Comparison of ENCODE assay signal across 8 mouse cellular contexts in genomic region chr5:31192045-31192938, GRCm38 (mm10). TPM values are rescaled to one million over a fixed set of nuclear protein-coding genes. Genes with fewer than 3 reads are reported as not detected.
DNase-seq lines count a peak whose midpoint lies in the region; ATAC-seq and TF ChIP-seq lines count a peak whose summit lies in the region.

No protein-coding gene starts in this region.

- H3K9ac ChIP-seq in heart, adult 2 months (ENCODE audit: low read depth, low read length) = peak overlapping the region; percentile 78
- H3K9ac ChIP-seq in MEL (ENCODE audit: control insufficient read depth, low read depth, low read length, poor library complexity, severe bottlenecking) = peak overlapping the region; percentile 83
- H3K9ac ChIP-seq in forebrain, embryonic 12.5 days = peak overlapping the region; percentile 92
- peak overlapping the region; percentile 74 for H3K9ac ChIP-seq in midbrain, postnatal 0 days (replicated peaks; ENCODE audit: low read length, poor library complexity, severe bottlenecking)

- no peak for TF ChIP-seq POLR2A in heart, adult 2 months (IDR thresholded peaks at IDR 0.05; ENCODE audit: insufficient read depth, low read depth, low read length)
- no peak for TF ChIP-seq POLR2A in MEL (IDR thresholded peaks at IDR 0.05; ENCODE audit: control insufficient read depth in 1 of 2, insufficient read depth in 1 of 2, low read depth in 1 of 2, low read length in 2 of 2, poor library complexity in 1 of 2)

- no peaks in the 10 kb centered on the region for H3K27me3 ChIP-seq in heart, adult 2 months (ENCODE audit: control insufficient read depth, insufficient read depth, low read length)
- H3K27me3 ChIP-seq in MEL (ENCODE audit: control insufficient read depth in 1 of 2, insufficient read depth in 2 of 2, low read length in 2 of 2) = no peaks in the 10 kb centered on the region
- H3K27me3 ChIP-seq in forebrain, embryonic 12.5 days = no peaks in the 10 kb centered on the region
- no peaks in the 10 kb centered on the region for H3K27me3 ChIP-seq in midbrain, postnatal 0 days (ENCODE audit: insufficient read depth, low read length)

- peaks cover 2% of the 10 kb centered on the region for H3K4me1 ChIP-seq in heart, adult 2 months (ENCODE audit: control insufficient read depth, insufficient read depth, low read length)
- peaks cover 0 to 9% of the 10 kb centered on the region in 2 experiments; a peak in 1 of 4 replicates for H3K4me1 ChIP-seq in MEL (ENCODE audit: control insufficient read depth in 1 of 2, insufficient read depth in 2 of 2, low read length in 2 of 2)
- peaks cover 25% of the 10 kb centered on the region for H3K4me1 ChIP-seq in forebrain, embryonic 12.5 days
- H3K4me1 ChIP-seq in midbrain, postnatal 0 days (ENCODE audit: insufficient read depth, low read length) = no peaks in the 10 kb centered on the region

- H3K9me3 ChIP-seq in MEL (replicated peaks; ENCODE audit: insufficient read depth, low read length) = no peaks in the 10 kb centered on the region
- no peaks in the 10 kb centered on the region for H3K9me3 ChIP-seq in forebrain, embryonic 12.5 days
- no peaks in the 10 kb centered on the region for H3K9me3 ChIP-seq in midbrain, postnatal 0 days (ENCODE audit: low read length)

- H3K4me3 ChIP-seq in heart, adult 2 months = peak overlapping the region; percentile 92
- peak overlapping the region; percentile 65 to 82 for H3K4me3 ChIP-seq in MEL (ENCODE audit: control insufficient read depth in 1 of 2, insufficient read depth in 1 of 2, low read depth in 2 of 2, low read length in 2 of 2)
- H3K4me3 ChIP-seq in forebrain, embryonic 12.5 days (replicated peaks) = peak overlapping the region; percentile 88
- H3K4me3 ChIP-seq in midbrain, postnatal 0 days (ENCODE audit: low read depth, low read length) = peak overlapping the region; percentile 66

- 8% methylated on average over 42 of the region's 42 CpGs for WGBS in heart, adult 2 months
- 17% methylated on average over 42 of the region's 42 CpGs for WGBS in forebrain, embryonic 12.5 days
- 6% methylated on average over 42 of the region's 42 CpGs for WGBS in large intestine, adult 2 months
- 15% methylated on average over 42 of the region's 42 CpGs for WGBS in midbrain, postnatal 0 days

- TF ChIP-seq EP300 in heart, adult 2 months (IDR thresholded peaks at IDR 0.05; ENCODE audit: insufficient read depth, low read depth, low read length) = no peak
- no peak for TF ChIP-seq EP300 in MEL (IDR thresholded peaks at IDR 0.05; ENCODE audit: low read depth in 1 of 2, low read length in 2 of 2)

- no peak for DNase-seq in heart, adult 2 months
- no peak for DNase-seq in heart, postnatal 10 days
- DNase-seq in MEL (ENCODE audit: low read depth, low spot score) = no peak
- peak; percentile 76 for DNase-seq in large intestine, adult 2 months (ENCODE audit: low read depth, low spot score)
- DNase-seq in midbrain, postnatal 0 days (ENCODE audit: low spot score) = peak; percentile 70
- no peak for DNase-seq in Muller cell, postnatal 12 days (ENCODE audit: inconsistent ontology term)
- no peak for DNase-seq in right cerebral cortex, postnatal 25 days

- intact Hi-C loops in heart, adult 2 months (cut with DNase I) = no loop called here
- intact Hi-C loops in heart, postnatal 10 days (cut with DNase I) = no loop called here

- peaks cover 6% of the 10 kb centered on the region for H3K36me3 ChIP-seq in heart, adult 2 months (ENCODE audit: control insufficient read depth, insufficient read depth, low read length)
- peaks cover 6 to 16% of the 10 kb centered on the region in 2 experiments for H3K36me3 ChIP-seq in MEL (ENCODE audit: control insufficient read depth in 1 of 2, insufficient read depth in 2 of 2, low read length in 2 of 2)
- H3K36me3 ChIP-seq in forebrain, embryonic 12.5 days (replicated peaks) = peaks cover 65% of the 10 kb centered on the region
- peaks cover 58% of the 10 kb centered on the region for H3K36me3 ChIP-seq in midbrain, postnatal 0 days (ENCODE audit: insufficient read depth, low read length)

- H3K4me2 ChIP-seq in forebrain, embryonic 12.5 days = peak overlapping the region; percentile 94
- H3K4me2 ChIP-seq in midbrain, postnatal 0 days (ENCODE audit: low read depth, low read length, poor library complexity, severe bottlenecking) = peak overlapping the region; percentile 85

- no peak for TF ChIP-seq RAD21 in MEL (IDR thresholded peaks at IDR 0.05; ENCODE audit: low read depth, low read length)

- ATAC-seq in forebrain, embryonic 12.5 days (ENCODE audit: low FRiP score) = no peak; the same call in 1 of the 2 replicates
- ATAC-seq in midbrain, postnatal 0 days (ENCODE audit: low FRiP score) = peak; percentile 76

- H3K79me2 ChIP-seq in heart, adult 2 months (replicated peaks; ENCODE audit: control insufficient read depth, insufficient read depth, low read length) = no peaks in the 10 kb centered on the region
- peaks cover 24% of the 10 kb centered on the region for H3K79me2 ChIP-seq in MEL (ENCODE audit: control insufficient read depth, insufficient read depth, low read length, poor library complexity)

- no peak for TF ChIP-seq CTCF in heart, adult 2 months (IDR thresholded peaks at IDR 0.05)
- TF ChIP-seq CTCF in MEL (IDR thresholded peaks at IDR 0.05 in 2 of 3, conservative IDR thresholded peaks at IDR 0.05 in 1 of 3; ENCODE audit: control insufficient read depth in 1 of 3, insufficient read depth in 1 of 3, low read depth in 2 of 3, low read length in 3 of 3, poor library complexity in 1 of 3, severe bottlenecking in 1 of 3) = 0 out of 6 replicates have a peak, but pooled peaks of 1 of the 3 experiments have one; percentile 19
- TF ChIP-seq CTCF in midbrain, postnatal 0 days (IDR thresholded peaks at IDR 0.05) = no peak

- peak overlapping the region; percentile 84 for H3K27ac ChIP-seq in heart, adult 2 months
- H3K27ac ChIP-seq in MEL (ENCODE audit: control insufficient read depth, low read depth, low read length) = peak overlapping the region; percentile 57
- peak overlapping the region; percentile 79 for H3K27ac ChIP-seq in forebrain, embryonic 12.5 days
- peak overlapping the region; percentile 87 for H3K27ac ChIP-seq in midbrain, postnatal 0 days (ENCODE audit: low read depth, low read length)

RNA-seq across cellular contexts. Expression of gene Snx17, which starts 0.7 kb away (rescaled TPM):
- total RNA-seq in heart, adult 2 months (2021) = 10 to 100 TPM; 58.1 to 63.2 TPM
- polyA plus RNA-seq in heart, adult 2 months (2012; rRNA removed) = 66.8 and 85.1 TPM in 2 replicates
- total RNA-seq in heart, postnatal 10 days (2021) = 10 to 100 TPM; 80.0 to 80.7 TPM
- 67.3 and 85.1 TPM in 2 replicates for total RNA-seq in MEL (2012; rRNA removed)
- polyA plus RNA-seq in MEL (2012; ENCODE audit: insufficient read depth in 1 of 2, insufficient read length in 2 of 2, low read depth in 1 of 2, low replicate concordance in 2 of 2, missing spikeins in 1 of 2) = 10 to 100 TPM in 1 of 2 experiments, not detected in 1; 85.6 TPM
- polyA plus RNA-seq in forebrain, embryonic 12.5 days (2016; fragmentation: Nextera tagmentation; extraction: Ambion mirVana) = 138 and 141 TPM in 2 replicates
- polyA plus RNA-seq in large intestine, adult 2 months (2012; rRNA removed) = 73.2 and 81.2 TPM in 2 replicates
- 88.3 and 95.2 TPM in 2 replicates for total RNA-seq in midbrain, postnatal 0 days (2014; rRNA removed)
- polyA plus RNA-seq in midbrain, postnatal 0 days (2015; fragmentation: Nextera tagmentation; extraction: Ambion mirVana) = 103 and 104 TPM in 2 replicates

RNA-seq across cellular contexts. Expression of gene Eif2b4, which starts 0.9 kb away (rescaled TPM):
- total RNA-seq in heart, adult 2 months (2021) = 10 to 100 TPM; 48.0 to 50.8 TPM
- polyA plus RNA-seq in heart, adult 2 months (2012; rRNA removed) = 61.3 and 88.9 TPM in 2 replicates
- 10 to 100 TPM; 44.8 to 45.2 TPM for total RNA-seq in heart, postnatal 10 days (2021)
- 126 and 151 TPM in 2 replicates for total RNA-seq in MEL (2012; rRNA removed)
- polyA plus RNA-seq in MEL (2012; ENCODE audit: insufficient read depth in 1 of 2, insufficient read length in 2 of 2, low read depth in 1 of 2, low replicate concordance in 2 of 2, missing spikeins in 1 of 2) = 100 to 1,000 TPM in 1 of 2 experiments, not detected in 1; 282 TPM
- polyA plus RNA-seq in forebrain, embryonic 12.5 days (2016; fragmentation: Nextera tagmentation; extraction: Ambion mirVana) = 65.0 and 72.0 TPM in 2 replicates
- 51.0 and 54.4 TPM in 2 replicates for polyA plus RNA-seq in large intestine, adult 2 months (2012; rRNA removed)
- total RNA-seq in midbrain, postnatal 0 days (2014; rRNA removed) = 29.7 and 34.0 TPM in 2 replicates
- 84.3 and 93.4 TPM in 2 replicates for polyA plus RNA-seq in midbrain, postnatal 0 days (2015; fragmentation: Nextera tagmentation; extraction: Ambion mirVana)

RNA-seq across cellular contexts. Expression of gene Zfp513, which starts 9.8 kb away (rescaled TPM):
- total RNA-seq in heart, adult 2 months (2021) = 1 to 10 TPM; 6.6 to 8.1 TPM
- polyA plus RNA-seq in heart, adult 2 months (2012; rRNA removed) = 12.7 and 14.2 TPM in 2 replicates
- 10 to 100 TPM; 12.7 to 12.9 TPM for total RNA-seq in heart, postnatal 10 days (2021)
- total RNA-seq in MEL (2012; rRNA removed) = 6.0 and 7.0 TPM in 2 replicates
- 10 to 100 TPM in 1 of 2 experiments, not detected in 1; 15.2 TPM for polyA plus RNA-seq in MEL (2012; ENCODE audit: insufficient read depth in 1 of 2, insufficient read length in 2 of 2, low read depth in 1 of 2, low replicate concordance in 2 of 2, missing spikeins in 1 of 2)
- 14.3 and 17.7 TPM in 2 replicates for polyA plus RNA-seq in forebrain, embryonic 12.5 days (2016; fragmentation: Nextera tagmentation; extraction: Ambion mirVana)
- 35.0 and 46.0 TPM in 2 replicates for polyA plus RNA-seq in large intestine, adult 2 months (2012; rRNA removed)
- 6.4 and 10.9 TPM in 2 replicates for total RNA-seq in midbrain, postnatal 0 days (2014; rRNA removed)
- 11.1 and 13.0 TPM in 2 replicates for polyA plus RNA-seq in midbrain, postnatal 0 days (2015; fragmentation: Nextera tagmentation; extraction: Ambion mirVana)

RNA-seq across cellular contexts. Expression of gene Gtf3c2, which starts 12.3 kb away (rescaled TPM):
- 10 to 100 TPM; 27.4 to 32.3 TPM for total RNA-seq in heart, adult 2 months (2021)
- 34.8 and 56.2 TPM in 2 replicates for polyA plus RNA-seq in heart, adult 2 months (2012; rRNA removed)
- 10 to 100 TPM; 45.1 to 48.3 TPM for total RNA-seq in heart, postnatal 10 days (2021)
- 46.7 and 50.9 TPM in 2 replicates for total RNA-seq in MEL (2012; rRNA removed)
- polyA plus RNA-seq in MEL (2012; ENCODE audit: insufficient read depth in 1 of 2, insufficient read length in 2 of 2, low read depth in 1 of 2, low replicate concordance in 2 of 2, missing spikeins in 1 of 2) = 100 to 1,000 TPM in 1 of 2 experiments, not detected in 1; 129 TPM
- 102 and 110 TPM in 2 replicates for polyA plus RNA-seq in forebrain, embryonic 12.5 days (2016; fragmentation: Nextera tagmentation; extraction: Ambion mirVana)
- 46.9 and 53.6 TPM in 2 replicates for polyA plus RNA-seq in large intestine, adult 2 months (2012; rRNA removed)
- 45.2 and 46.4 TPM in 2 replicates for total RNA-seq in midbrain, postnatal 0 days (2014; rRNA removed)
- polyA plus RNA-seq in midbrain, postnatal 0 days (2015; fragmentation: Nextera tagmentation; extraction: Ambion mirVana) = 46.1 and 49.0 TPM in 2 replicates

RNA-seq across cellular contexts. Expression of gene Gm29609, which starts 12.6 kb away (rescaled TPM):
- total RNA-seq in heart, adult 2 months (2021) = under 1 TPM; 0.55 to 0.81 TPM
- 2.4 and 2.5 TPM in 2 replicates for polyA plus RNA-seq in heart, adult 2 months (2012; rRNA removed)
- 1 to 10 TPM in 1 of 2 experiments, under 1 TPM in 1; 0.38 to 1.6 TPM for total RNA-seq in heart, postnatal 10 days (2021)
- 5.0 and 5.8 TPM in 2 replicates for total RNA-seq in MEL (2012; rRNA removed)
- 1 to 10 TPM in 1 of 2 experiments, not detected in 1; 6.4 TPM for polyA plus RNA-seq in MEL (2012; ENCODE audit: insufficient read depth in 1 of 2, insufficient read length in 2 of 2, low read depth in 1 of 2, low replicate concordance in 2 of 2, missing spikeins in 1 of 2)
- 1.7 and 2.1 TPM in 2 replicates for polyA plus RNA-seq in forebrain, embryonic 12.5 days (2016; fragmentation: Nextera tagmentation; extraction: Ambion mirVana)
- 0.38 and 0.71 TPM in 2 replicates for polyA plus RNA-seq in large intestine, adult 2 months (2012; rRNA removed)
- total RNA-seq in midbrain, postnatal 0 days (2014; rRNA removed) = 3.1 and 4.3 TPM in 2 replicates
- polyA plus RNA-seq in midbrain, postnatal 0 days (2015; fragmentation: Nextera tagmentation; extraction: Ambion mirVana) = 1.9 and 2.2 TPM in 2 replicates

Comparison
In these comparisons a context has a peak if more than half of its experiments do, and no peak if none do; other contexts are left out.
1. DNase-seq: peak in large intestine, adult 2 months (single experiment) and midbrain, postnatal 0 days (single experiment); none in heart, adult 2 months (0 of 2), heart, postnatal 10 days (0 of 2), MEL (single experiment), Muller cell, postnatal 12 days (single experiment) and right cerebral cortex, postnatal 25 days (single experiment).
2. Peak in every context shown above with its lines, with median percentiles within 50 percentile points of each other: H3K27ac ChIP-seq, H3K4me3 ChIP-seq and H3K9ac ChIP-seq.